In the genomic region with DNA sequence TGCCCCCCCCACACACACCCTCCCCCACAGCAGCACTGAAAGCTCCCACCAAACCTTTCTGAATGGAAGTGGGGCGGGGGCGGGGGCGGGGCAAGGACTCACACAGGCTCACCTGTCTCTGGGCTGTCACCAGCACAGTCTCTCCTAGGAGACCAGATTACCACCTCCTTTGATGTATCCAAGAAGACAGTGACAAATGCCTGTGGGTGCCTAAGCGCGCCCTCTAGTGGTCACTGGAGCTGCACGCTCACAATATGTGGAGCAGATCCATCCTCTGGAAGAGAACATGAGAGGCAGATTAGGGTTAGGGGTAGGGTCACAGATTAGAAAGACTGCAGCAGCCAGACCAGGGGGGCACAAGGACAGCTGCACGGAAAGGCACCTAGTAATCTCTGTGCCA, we compare ENCODE assay signal across 8 mouse cellular contexts. TPM values are rescaled to one million over a fixed set of nuclear protein-coding genes. Genes with fewer than 3 reads are reported as not detected.
DNase-seq lines count a peak whose midpoint lies in the region; ATAC-seq and TF ChIP-seq lines count a peak whose summit lies in the region.

No protein-coding gene starts in this region.

- no peaks in the 10 kb centered on the region for H3K27me3 ChIP-seq in cerebellum, adult 2 months (ENCODE audit: control insufficient read depth, insufficient read depth, low read length)
- H3K27me3 ChIP-seq in hindbrain, embryonic 12.5 days, result no peaks in the 10 kb centered on the region

- H3K27ac ChIP-seq in cerebellum, adult 2 months (ENCODE audit: insufficient read depth, low read length), result no peak overlapping the region
- H3K27ac ChIP-seq in hindbrain, embryonic 12.5 days, result no peak overlapping the region

- TF ChIP-seq CTCF in cerebellum, adult 2 months (IDR thresholded peaks at IDR 0.05; ENCODE audit: borderline replicate concordance, insufficient read depth, low read depth, low read length), result peak; percentile 90

- peak; percentile 63 for DNase-seq in NIH3T3 (ENCODE audit: low read depth)
- peak; percentile 76 to 85 for DNase-seq in cerebellum, adult 2 months
- DNase-seq in forelimb bud, embryonic 11.5 days (ENCODE audit: low read depth, low spot score), result peak; percentile 64
- DNase-seq in layer of hippocampus, postnatal 10 days (ENCODE audit: low spot score in 2 of 2), result peak; percentile 86 to 87
- DNase-seq in lung, postnatal 25 days (ENCODE audit: low spot score), result peak; percentile 69
- peak; percentile 76 for DNase-seq in retina, postnatal 7 days (ENCODE audit: low read depth, low spot score)
- DNase-seq in urinary bladder, adult 18-20 months (ENCODE audit: low spot score in 2 of 2), result peak; percentile 34 to 60

- 0 out of 2 replicates have a peak, but pooled peaks cover 5% of the 10 kb centered on the region for H3K36me3 ChIP-seq in hindbrain, embryonic 12.5 days

- H3K9ac ChIP-seq in hindbrain, embryonic 12.5 days, result no peak overlapping the region

- H3K9me3 ChIP-seq in hindbrain, embryonic 12.5 days (replicated peaks), result no peaks in the 10 kb centered on the region

- H3K4me3 ChIP-seq in cerebellum, adult 2 months (replicated peaks; ENCODE audit: insufficient read depth, low read depth, low read length), result no peak overlapping the region
- no peak overlapping the region for H3K4me3 ChIP-seq in hindbrain, embryonic 12.5 days

- peak; percentile 58; the same call in 1 of the 2 replicates for ATAC-seq in hindbrain, embryonic 12.5 days (ENCODE audit: low FRiP score)

- peaks cover 12% of the 10 kb centered on the region; the same call in 1 of the 2 replicates for H3K4me1 ChIP-seq in cerebellum, adult 2 months (ENCODE audit: control insufficient read depth, insufficient read depth, low read length)
- no peaks in the 10 kb centered on the region for H3K4me1 ChIP-seq in hindbrain, embryonic 12.5 days

- WGBS in cerebellum, adult 2 months, result 4% methylated on average over 7 of the region's 7 CpGs
- WGBS in hindbrain, embryonic 12.5 days, result 2% methylated on average over 7 of the region's 7 CpGs

- no peak for TF ChIP-seq POLR2A in cerebellum, adult 2 months (IDR thresholded peaks at IDR 0.05; ENCODE audit: borderline replicate concordance, insufficient read depth, low read length)

- H3K4me2 ChIP-seq in hindbrain, embryonic 12.5 days (replicated peaks), result no peak overlapping the region

RNA-seq across cellular contexts. Expression of a gene that starts 10.0 kb away (rescaled TPM):
- polyA plus RNA-seq in cerebellum, adult 2 months (2012; rRNA removed), result 0.77 and 1.2 TPM in 2 replicates
- 0.53 TPM in 1 of 2 replicates, not detected in the other for polyA plus RNA-seq in hindbrain, embryonic 12.5 days (2016; fragmentation: Nextera tagmentation; extraction: Ambion mirVana)
- total RNA-seq in layer of hippocampus, postnatal 10 days (2021), result not detected

RNA-seq across cellular contexts. Expression of a gene that starts 24.7 kb away (rescaled TPM):
- not detected in 2 replicates for polyA plus RNA-seq in cerebellum, adult 2 months (2012; rRNA removed)
- not detected in 2 replicates for polyA plus RNA-seq in hindbrain, embryonic 12.5 days (2016; fragmentation: Nextera tagmentation; extraction: Ambion mirVana)
- not detected for total RNA-seq in layer of hippocampus, postnatal 10 days (2021)

RNA-seq across cellular contexts. Expression of a gene that starts 45.6 kb away (rescaled TPM):
- not detected in 2 replicates for polyA plus RNA-seq in cerebellum, adult 2 months (2012; rRNA removed)
- polyA plus RNA-seq in hindbrain, embryonic 12.5 days (2016; fragmentation: Nextera tagmentation; extraction: Ambion mirVana), result not detected in 2 replicates
- not detected for total RNA-seq in layer of hippocampus, postnatal 10 days (2021)
